Mouse (Mus musculus): ENCODE measurements around the gene Thrsp. TPM values are rescaled to one million over a fixed set of nuclear protein-coding genes. Genes with fewer than 3 reads are reported as not detected.

Thrsp gene
- total RNA-seq, 2 experiments from 2014 or later = 73.2 to 181 TPM

DNA sequence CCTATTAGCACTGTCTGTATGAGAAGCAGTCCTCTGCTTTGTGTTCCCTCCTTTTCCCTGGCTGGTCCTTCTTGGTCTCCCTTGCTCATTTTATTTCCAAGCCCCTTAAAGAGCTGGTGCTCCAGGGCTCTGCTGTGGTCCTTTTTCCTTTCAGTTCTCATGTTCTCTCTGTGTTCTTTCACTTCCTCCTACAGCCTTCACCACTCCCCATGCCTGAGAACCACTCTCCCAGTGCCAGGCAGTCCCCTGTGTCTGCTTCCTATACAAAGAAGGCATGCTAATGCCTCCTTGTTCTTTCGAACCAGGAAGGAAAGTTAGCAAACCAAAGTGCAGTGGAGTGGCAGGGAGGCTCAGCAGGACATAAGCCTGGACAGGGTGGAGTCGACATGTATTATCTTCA lies 41.6 kb downstream of the Thrsp start:
- DNase-seq = peak in 1 of 2 experiments; percentile 30

DNA sequence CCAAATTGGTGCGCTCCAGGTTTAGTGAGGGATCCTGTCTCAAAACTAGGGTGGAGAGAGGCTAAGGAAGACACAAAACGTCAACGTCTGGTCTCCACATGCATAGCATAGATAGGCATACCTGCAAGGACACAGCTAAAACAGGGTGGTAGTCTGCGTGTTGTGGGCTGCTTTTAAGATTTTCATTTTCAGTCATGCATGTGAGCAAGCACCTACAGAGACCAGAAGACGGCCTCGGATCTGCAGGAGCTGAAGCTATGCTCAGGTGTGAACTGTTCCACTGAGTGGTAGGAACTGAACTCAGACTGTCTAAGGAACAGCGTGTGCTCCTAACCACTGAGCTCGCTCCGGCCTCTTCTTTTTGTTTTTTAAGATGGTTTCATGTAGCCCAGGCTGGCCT lies 42.4 kb downstream of the Thrsp start:
- no peak for DNase-seq

DNA sequence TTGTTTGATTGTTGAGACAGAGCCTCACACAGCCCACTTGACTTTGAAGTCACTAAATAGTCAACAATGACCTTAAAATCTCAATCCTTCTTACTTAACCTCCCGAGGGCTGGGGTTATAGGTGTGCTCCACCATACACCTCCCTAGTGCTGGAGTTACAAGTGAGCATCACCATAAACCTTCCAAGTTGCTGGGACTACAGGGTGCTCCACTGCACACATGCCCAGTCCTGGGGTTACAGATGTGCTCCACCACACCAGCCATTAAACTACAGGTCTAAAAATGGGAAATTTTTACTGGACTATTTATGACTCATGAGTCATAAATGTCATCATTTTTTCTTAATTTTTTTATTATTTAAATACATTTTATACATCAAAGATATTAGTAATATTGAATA lies 51.6 kb downstream of the Thrsp start:
- no peak for DNase-seq

Other genes with a start within 250 kb of the Thrsp start
- under 1 TPM; 0.41 to 0.60 TPM for gene Usp35, start 85.7 kb downstream of the Thrsp start, total RNA-seq (2021)
- gene Kctd21, start 85.4 kb downstream of the Thrsp start, total RNA-seq (2021) = 1 to 10 TPM; 4.1 to 4.9 TPM
- 1 to 10 TPM; 4.4 to 4.8 TPM for gene Alg8, start 46.1 kb downstream of the Thrsp start, total RNA-seq (2021)
- 100 to 1,000 TPM; 548 to 551 TPM for gene Ndufc2, start 17.7 kb downstream of the Thrsp start, total RNA-seq (2021)
- under 1 TPM; 0.37 to 0.69 TPM for gene Kctd14, start 33.6 kb upstream of the Thrsp start, total RNA-seq (2021)
- gene Ints4, start 63.2 kb upstream of the Thrsp start, total RNA-seq (2021) = 10 to 100 TPM; 51.9 to 69.1 TPM
- 10 to 100 TPM; 63.9 to 67.8 TPM for gene Aamdc, start 161.8 kb upstream of the Thrsp start, total RNA-seq (2021)
- 10 to 100 TPM; 14.3 to 16.1 TPM for gene Rsf1, start 162.2 kb upstream of the Thrsp start, total RNA-seq (2021)

All from heart, adult 18-20 months (tissue).